Mouse (Mus musculus) layer of hippocampus, adult 9-11 months (tissue): Measurements from ENCODE around the gene Utrn.
"Not testable (repeated sequence)": the region's sequence is repeated elsewhere in the genome, so short reads cannot be mapped to it uniquely, and the experiment has no call there.

ENCODE experiments used
- DNase-seq: peaks from one replicate; pipeline ENCODE4 v3.0.0; 2022

Gene Utrn

GRCm38 (mm10) chr10:12662035-12662434 is 207.1 kb downstream of the Utrn start:
- DNase-seq = no peak

GRCm38 (mm10) chr10:12658023-12658744 is 211.0 kb downstream of the Utrn start:
- DNase-seq = no peak

- no peak for DNase-seq
These were observed 216.2 kb downstream of the Utrn start for GRCm38 (mm10) chr10:12652988-12653387.

GRCm38 (mm10) chr10:12646119-12646518 is 223.0 kb downstream of the Utrn start:
- DNase-seq = no peak

- DNase-seq = peak; percentile 8
These were observed 225.8 kb downstream of the Utrn start for GRCm38 (mm10) chr10:12643336-12643735.

- no peak for DNase-seq
These were observed 229.5 kb downstream of the Utrn start for GRCm38 (mm10) chr10:12639638-12640037.

- DNase-seq = no peak
These were observed 235.2 kb downstream of the Utrn start for GRCm38 (mm10) chr10:12633965-12634364.

GRCm38 (mm10) chr10:12630933-12631332 is 238.2 kb downstream of the Utrn start:
- no peak for DNase-seq

- DNase-seq = no peak
These were observed 250.8 kb downstream of the Utrn start for GRCm38 (mm10) chr10:12618397-12618796.

GRCm38 (mm10) chr10:12615723-12616122 is 253.4 kb downstream of the Utrn start:
- peak; percentile 6 for DNase-seq

- DNase-seq = peak; percentile 29
These were observed 254.5 kb downstream of the Utrn start for GRCm38 (mm10) chr10:12614465-12615199.

- peak; percentile 13 for DNase-seq
These were observed 256.8 kb downstream of the Utrn start for GRCm38 (mm10) chr10:12612235-12612863.

GRCm38 (mm10) chr10:12609896-12610295 is 259.3 kb downstream of the Utrn start:
- no peak for DNase-seq

- no peak for DNase-seq
These were observed 260.5 kb downstream of the Utrn start for GRCm38 (mm10) chr10:12608634-12609033.

- not testable (repeated sequence) for DNase-seq
These were observed 262.0 kb downstream of the Utrn start for GRCm38 (mm10) chr10:12607180-12607579.

- no peak for DNase-seq
These were observed 273.8 kb downstream of the Utrn start for GRCm38 (mm10) chr10:12595379-12595778.

- no peak for DNase-seq
These were observed 274.2 kb downstream of the Utrn start for GRCm38 (mm10) chr10:12594958-12595357.

GRCm38 (mm10) chr10:12593071-12593470 is 276.1 kb downstream of the Utrn start:
- no peak for DNase-seq

GRCm38 (mm10) chr10:12591946-12592345 is 277.2 kb downstream of the Utrn start:
- no peak for DNase-seq

GRCm38 (mm10) chr10:12588051-12588450 is 281.1 kb downstream of the Utrn start:
- DNase-seq = no peak

- DNase-seq = no peak
These were observed 281.8 kb downstream of the Utrn start for GRCm38 (mm10) chr10:12587318-12587717.

- no peak for DNase-seq
These were observed 282.3 kb downstream of the Utrn start for GRCm38 (mm10) chr10:12586825-12587224.

GRCm38 (mm10) chr10:12586200-12586599 is 283.0 kb downstream of the Utrn start:
- DNase-seq = no peak

- DNase-seq = no peak
These were observed 285.7 kb downstream of the Utrn start for GRCm38 (mm10) chr10:12583473-12583872.
